Mouse (Mus musculus): Measurements from ENCODE around the gene Col6a2.

The Col6a2 gene

GRCm38 (mm10) chr10:76550458-76550857 lies 73.0 kb downstream of the Col6a2 start:
- in situ Hi-C loops (cut with MboI, MseI), result no loop called here

- in situ Hi-C loops (cut with MboI, MseI), result loop anchor here in 1 of 2 experiments (10.0 kb wide), 1 partner anchor 477 kb away; no protein-coding TSS in a partner anchor
Measured at GRCm38 (mm10) chr10:76548218-76548617, 75.2 kb downstream of the Col6a2 start.

- in situ Hi-C loops (cut with MboI, MseI), result loop anchor here in 1 of 2 experiments (10.0 kb wide), 1 partner anchor 478 kb away; no protein-coding TSS in a partner anchor
Measured at GRCm38 (mm10) chr10:76546566-76546965, 76.9 kb downstream of the Col6a2 start.

Data from T-helper 17 cell (primary cell).